Mouse (Mus musculus) left cerebral cortex, postnatal 4 days (tissue): ENCODE data around the gene E130208F15Rik. TPM values are rescaled to one million over a fixed set of nuclear protein-coding genes. Genes with fewer than 3 reads are reported as not detected.

Source experiments
- DNase-seq: peaks from one replicate; pipeline ENCODE4 v3.0.0-alpha.2; 2022
- intact Hi-C: fragments of 180-260 bp; cut with DNase I; formaldehyde crosslinking; loops from one replicate; pipeline ENCODE4 v1.15.1; 2025
- total RNA-seq, 2 experiments: library from RNA; stranded (reverse); gene quantifications; 2 replicates each; pipeline ENCODE4 v1.2.3; 2021

The E130208F15Rik gene
- total RNA-seq, 2 experiments from 2014 or later: 0.58 to 0.66 TPM

DNA sequence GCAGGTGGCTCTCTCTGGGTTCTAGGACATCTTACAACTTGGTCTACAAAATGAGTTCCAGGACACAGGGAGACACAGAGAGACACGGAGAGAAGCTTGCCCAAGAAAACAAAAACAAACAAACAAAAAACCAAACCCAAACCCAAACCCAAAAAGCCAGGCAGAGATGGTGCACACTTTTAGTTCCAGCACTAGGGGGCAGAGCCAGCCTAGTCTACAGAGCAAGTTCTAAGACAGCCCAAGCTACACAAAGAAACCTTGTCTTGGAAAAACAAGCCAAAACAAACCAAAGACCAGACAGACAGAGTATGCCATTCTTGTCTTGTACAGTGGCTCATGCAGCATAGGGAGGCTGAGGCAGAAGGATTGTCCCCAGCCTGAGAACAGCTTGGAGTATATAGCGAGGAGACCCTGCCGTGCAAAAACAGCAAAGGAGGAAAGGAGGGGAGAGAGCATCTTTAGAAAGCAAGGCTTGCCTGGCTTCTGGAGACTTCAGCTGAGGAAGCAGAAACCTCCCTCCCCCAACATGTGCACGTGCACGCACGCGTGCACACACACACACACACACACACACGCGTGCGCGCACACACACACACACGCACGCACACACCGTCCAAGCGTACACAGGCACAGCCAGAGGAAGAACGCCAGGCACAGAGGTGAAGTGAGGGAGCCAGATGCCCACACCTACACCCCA, 15.3 kb upstream of the E130208F15Rik start:
- DNase-seq: no peak
- intact Hi-C loops: no loop called here

DNA sequence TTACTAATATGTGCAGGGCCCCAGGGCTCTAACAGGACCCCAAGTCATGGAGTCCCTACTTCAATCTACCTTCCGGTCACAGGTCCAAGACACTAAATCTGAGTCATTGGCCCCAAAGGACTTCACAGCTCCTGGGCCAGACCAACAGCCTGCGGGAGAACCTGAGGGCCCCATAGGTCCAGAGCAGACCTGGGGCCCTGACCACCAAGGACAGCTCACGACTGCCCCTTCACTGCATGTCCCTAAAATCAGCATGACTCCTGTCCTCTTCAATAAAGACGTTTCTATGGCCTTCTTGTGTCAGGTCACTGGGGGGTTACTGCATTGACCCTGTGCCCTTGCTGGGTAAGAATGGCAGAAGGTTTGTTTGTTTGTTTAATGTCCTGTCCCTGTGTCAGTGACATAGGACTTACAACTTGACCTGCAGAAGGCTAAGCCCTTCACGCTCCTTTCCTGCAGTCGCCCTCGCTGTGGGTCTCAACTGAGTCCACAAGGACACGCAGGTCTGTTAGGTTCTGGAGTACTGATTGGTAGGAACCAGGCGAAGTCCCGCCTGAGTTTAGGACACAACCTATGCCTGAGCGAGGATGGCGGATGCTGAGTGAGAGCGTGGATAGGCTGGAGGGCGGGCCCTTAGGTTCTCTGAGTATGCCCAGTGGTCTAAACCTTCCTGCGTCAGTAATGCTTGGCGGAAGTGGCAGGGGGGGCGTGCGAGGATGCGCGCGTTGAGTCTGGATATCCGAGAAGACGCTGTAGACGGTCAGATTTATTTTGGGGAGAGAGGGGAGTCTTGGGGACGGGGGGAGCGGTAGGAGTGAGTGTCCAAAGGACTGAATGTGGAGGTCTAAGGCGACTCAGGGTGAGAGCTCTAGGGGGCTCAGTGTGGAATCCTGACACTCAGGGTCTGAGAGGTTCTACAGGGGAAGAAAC, 13.2 kb upstream of the E130208F15Rik start, which contains the start of gene Alkbh6:
Gene Alkbh6 (plus strand): TSS at position 642 of the 930 bp plus-strand sequence.
- intact Hi-C loops: no loop called here
- peak; percentile 94 for DNase-seq

DNA sequence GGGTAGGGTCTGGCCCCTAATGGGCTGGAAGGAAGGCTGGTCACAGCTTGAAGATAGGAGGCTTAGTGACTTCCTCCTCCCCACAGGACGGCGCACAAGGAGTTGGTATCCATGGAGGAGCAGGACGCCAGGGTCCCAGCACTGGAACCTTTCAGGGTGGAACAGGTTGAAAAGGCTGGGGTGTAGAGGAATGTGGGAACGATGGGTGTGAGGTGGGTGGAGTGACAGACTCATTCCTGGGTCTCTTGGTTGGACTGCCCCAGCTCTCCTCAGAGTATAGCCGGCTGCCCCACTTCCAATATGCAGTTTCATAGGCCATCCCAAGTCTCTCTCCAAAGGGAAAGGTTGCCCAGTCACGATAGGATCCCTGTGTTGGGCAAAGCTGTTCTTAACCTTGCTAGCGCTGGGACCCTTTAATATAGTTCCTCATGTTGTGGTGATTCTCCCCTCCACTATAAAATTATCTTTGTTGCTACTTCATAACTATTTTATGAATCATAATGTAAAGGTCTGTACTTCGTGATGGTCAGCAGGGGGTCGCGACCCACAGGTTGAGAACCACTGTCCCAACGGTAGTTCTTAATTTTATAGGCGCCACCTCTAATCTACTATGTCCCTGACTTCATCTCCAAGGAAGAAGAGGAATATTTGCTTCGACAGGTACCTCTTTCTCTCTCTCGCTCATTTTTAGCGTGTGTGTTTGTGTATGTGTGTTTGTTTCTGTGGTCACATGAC, 12.0 kb upstream of the E130208F15Rik start:
- intact Hi-C loops: no loop called here

DNA sequence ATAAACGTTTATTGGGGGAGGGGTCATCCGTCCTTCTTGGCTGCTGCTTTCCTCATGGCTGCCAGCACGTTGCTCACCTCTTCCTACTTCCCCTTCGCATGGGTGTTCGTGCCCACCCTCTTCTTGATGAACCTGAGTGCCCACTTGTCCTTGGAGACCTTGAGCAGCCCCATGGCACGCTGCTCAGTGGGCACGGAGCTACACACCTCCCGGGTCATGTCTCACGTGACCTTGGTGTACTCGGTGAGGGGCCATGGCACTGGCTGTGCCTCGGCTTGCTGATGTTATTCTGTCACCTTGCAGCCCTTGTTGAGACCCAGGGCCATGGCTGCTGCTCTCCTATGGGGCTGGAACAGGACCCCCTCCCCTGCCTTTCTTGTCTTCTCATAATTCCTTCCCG, 11.4 kb upstream of the E130208F15Rik start:
- DNase-seq: no peak
- intact Hi-C loops: no loop called here

More for the DNA sequence above, 12.0 kb upstream of the E130208F15Rik start:
- no peak for DNase-seq

DNA sequence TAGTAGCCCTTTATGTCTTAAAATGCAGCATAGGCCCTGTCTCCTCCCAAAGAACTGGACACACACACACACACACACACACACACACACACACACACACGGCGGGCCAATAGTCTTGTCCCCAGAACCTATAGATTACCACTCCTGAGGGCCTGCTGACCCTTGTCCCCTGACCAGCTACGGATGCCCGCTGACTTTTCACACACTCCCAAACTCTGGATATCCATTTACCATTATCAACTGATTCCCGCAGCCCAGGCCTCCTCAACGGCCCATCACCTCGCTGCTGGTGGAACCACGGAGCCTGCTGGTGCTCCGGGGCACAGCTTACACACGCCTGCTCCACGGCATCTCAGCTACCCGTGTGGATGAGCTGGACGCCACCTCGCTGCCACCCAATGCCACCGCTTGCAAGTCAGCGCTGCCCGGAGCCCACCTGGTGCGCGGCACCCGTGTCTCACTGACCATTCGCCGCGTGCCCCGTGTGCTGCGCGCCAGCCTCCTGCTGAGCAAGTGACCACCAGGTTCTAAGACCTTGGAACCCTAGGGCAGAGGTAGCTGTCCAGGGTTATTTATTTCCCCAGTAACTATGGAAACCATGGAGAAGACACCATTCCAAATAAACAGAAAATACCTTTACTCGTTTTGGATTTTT, 7.7 kb upstream of the E130208F15Rik start:
- intact Hi-C loops: no loop called here
- no peak for DNase-seq

DNA sequence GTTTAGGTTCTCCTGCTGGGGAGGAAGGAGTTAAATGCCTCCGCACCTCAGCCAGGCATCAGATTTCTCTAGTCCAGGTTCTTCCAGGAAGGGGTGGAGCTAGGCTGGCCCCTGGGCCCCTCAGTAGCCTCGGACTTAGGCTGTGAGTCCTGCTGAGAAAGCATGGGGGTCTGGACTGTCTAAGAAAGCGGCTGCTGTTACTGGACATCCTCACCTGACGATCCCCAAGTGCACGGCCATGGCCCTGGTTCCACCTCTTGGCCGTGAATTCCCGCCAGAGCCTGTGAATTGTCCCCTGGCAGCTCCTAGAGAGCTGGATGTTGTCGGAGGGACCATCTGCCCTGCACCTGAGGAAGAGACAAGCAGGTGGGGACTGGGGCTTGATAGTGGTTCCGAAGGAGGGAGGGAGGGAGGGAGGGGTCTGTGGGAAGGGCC, 6.8 kb upstream of the E130208F15Rik start, which contains the start of gene Syne4:
Gene Syne4 (plus strand): TSS at position 87 of the 435 bp plus-strand sequence.
- intact Hi-C loops: no loop called here

DNA sequence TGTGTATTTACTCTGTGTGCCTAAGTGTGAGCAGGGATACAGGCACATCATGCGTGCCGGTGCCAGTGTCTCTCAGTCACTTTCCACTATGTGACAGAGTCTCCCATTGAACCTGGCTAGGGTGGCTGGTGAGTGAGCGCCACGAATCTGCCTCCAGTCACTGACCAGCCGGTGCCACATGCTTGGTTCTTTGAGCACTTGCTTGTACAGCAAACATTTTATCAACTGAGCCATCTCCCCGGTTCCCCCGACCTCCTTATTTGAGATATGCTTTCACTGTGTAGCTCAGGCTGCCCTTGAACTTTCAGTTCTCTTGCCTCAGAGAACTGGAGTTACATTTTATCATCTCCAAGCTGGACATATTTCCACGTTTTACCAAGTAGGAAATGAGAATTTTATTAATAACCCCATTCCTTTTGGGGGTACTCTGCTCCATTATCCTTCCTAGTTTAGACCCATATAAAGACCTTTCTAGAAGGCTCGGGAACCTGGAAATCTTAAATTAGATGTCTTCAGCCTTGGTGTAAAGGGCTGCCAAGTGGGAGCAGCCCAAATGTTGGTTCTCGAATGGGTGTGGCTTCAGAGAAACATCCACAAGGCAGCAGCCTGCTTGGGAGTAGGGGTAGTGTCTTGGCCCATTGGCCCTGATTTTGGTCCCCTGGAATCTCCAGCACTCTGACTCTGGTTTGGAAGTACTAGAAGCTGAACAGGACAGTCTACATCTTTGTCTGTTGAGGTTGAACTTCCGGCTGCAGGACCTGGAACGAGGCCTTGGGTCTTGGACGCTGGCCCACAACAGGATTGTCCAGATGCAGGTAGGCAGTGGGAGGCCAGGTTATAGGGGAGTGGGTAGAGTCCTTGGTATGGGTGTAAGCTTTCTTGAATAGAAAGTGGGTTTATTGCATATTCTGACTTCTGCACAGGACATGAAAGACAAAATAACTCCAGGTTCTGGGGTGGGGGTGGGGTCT, 5.7 kb upstream of the E130208F15Rik start:
- intact Hi-C loops: no loop called here
- DNase-seq: no peak

More for the DNA sequence above, 6.8 kb upstream of the E130208F15Rik start, which contains the start of gene Syne4:
- DNase-seq: no peak

DNA sequence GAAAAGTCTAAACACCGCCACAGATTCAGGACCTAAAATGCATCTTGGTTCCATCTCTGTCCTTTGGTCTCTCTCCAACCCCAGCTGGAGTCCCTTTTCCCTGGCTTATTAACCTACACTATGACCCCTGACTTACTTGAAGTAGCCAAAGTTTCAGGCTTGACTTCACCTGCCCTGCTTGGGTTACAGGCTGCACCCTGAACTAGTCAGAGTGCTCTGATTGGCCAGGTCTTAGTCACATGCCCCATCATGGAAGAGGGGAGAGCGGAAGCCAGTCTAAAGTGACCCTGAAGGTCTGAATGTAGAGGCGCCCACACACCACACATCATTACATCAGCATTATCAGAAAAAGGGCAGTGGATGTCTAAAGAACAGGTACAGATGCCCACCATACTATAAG, 3.4 kb upstream of the E130208F15Rik start:
- DNase-seq: no peak
- intact Hi-C loops: no loop called here

DNA sequence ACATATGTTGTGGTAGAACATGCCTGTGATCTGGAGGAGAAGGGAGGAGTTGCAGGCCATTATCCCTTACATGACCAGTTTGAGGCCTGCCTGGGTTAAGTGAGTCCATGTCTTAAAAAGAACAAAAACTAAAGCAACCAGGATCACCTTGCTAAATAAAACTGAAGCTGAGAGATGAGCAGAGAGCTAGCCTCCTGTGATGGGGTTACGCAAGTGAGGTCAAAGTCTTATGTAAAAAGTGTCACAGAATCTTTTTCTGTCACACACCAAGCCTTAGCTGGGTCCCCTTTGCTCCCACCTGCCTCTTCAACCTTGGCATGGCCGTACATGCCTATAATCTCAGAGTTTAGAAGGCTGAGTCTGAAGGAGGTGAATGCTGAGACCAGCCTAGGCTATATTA, 594 bp upstream of the E130208F15Rik start:
- intact Hi-C loops: no loop called here

DNA sequence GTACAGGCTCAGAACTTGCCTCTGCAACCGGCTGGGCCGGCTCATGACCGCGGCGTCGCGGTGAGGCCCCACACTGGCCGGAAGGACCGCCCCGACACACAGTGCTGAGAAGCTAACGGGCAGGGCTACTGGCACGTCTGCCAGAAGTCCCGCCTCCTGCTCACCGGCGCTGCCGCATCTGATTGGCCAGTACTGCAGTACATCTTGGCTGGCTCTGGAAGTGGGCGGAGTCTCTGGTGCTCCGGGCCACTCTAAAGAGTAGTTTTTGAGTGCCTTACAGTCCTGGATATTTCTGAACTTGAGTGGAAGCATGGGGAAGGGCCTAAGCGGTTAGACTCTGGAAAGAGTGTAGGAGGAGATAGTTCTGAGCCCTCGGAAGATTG, 736 bp downstream of the E130208F15Rik start:
- DNase-seq: peak; percentile 99
- intact Hi-C loops: no loop called here

More for the DNA sequence above, 594 bp upstream of the E130208F15Rik start:
- no peak for DNase-seq

DNA sequence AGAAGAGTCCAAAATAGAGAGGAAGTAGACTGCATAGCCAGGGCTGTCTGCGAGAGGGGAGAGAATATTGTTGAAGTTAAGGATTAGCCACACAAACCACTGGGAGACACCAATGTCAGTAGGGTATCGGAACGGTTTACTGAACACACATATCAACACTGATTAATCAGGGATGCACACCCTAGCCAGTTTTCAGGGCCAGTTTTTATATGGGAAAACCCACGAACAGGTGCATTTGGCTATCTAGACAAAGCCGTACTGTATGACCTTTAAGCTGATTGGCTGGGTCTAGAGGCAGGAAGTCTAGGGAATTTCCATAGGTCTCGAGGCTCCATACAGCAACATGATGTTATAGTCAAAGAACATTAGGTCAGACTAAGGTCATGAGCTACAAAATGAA, 1.3 kb downstream of the E130208F15Rik start:
- intact Hi-C loops: no loop called here
- DNase-seq: no peak

DNA sequence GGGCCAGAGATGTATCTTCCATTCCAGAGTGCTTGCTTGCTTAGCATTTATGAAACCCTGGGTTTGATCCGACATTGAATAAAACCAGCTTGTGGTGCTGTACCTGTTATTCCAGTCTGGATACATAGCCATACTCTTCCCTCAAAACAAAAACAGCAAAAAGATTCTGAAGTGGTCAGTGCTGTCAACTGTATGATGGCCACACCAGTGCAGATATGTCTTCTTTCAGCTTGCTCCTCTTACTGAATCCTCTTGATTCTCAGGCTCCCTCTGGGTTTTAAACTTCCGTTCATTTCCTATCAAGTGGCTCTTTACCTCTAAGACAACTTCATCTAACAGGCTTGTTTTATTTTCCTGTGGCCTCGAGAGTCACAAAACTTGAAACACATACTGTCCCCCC, 2.3 kb downstream of the E130208F15Rik start, which contains the start of gene Sdhaf1:
Gene Sdhaf1 (minus strand): TSS at position 101 of the 400 bp plus-strand sequence.
- DNase-seq: no peak
- intact Hi-C loops: no loop called here

DNA sequence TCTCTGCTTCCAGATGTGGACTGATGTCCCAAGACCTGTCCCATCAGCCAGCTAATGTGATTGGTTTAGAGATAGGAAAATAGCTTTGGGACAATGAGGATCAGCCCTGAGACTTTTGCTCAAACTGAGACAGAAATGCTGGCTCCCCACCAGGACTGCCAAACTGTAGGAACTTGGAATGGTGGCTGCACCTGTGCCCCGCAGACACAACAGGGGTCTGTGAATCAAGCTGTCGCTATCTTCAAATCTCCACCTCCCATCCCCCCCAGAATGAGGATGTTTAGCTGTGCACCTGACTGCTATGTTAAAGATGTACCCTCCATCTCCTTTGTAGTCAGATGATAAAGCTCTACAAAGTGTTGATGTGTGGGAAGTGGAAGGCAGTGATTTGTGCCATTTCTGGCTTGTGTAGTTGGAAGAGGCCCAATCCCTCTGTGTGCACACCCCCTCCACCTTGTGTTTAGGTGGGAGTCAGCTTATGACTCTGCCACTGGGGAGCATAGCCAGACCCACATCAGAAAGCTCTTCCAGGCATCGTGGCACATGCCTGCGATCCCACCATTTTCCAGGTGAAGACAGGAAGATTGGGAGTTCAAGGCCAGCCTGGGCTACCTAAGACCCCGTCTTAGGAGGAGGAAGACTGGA, 2.9 kb downstream of the E130208F15Rik start:
- DNase-seq: no peak
- intact Hi-C loops: no loop called here

DNA sequence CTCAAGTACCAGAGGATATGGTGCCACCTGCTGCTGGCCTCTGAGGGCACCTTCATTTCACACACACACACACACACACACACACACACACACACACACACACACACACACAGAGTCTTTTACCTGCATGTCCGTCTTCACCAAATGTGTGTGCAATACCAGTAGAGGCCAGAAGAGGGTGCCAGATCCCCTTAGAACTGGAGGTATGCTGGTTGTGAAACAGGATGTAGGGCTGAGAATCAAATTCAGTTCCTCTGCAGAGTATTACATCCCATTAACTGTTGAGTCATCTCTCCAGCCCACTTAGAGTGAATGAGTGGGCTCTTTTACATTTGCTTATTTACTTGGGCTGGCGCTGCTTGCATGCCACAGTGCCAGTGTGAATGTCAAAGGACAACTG, 3.8 kb downstream of the E130208F15Rik start:
- DNase-seq: peak; percentile 49
- intact Hi-C loops: no loop called here

DNA sequence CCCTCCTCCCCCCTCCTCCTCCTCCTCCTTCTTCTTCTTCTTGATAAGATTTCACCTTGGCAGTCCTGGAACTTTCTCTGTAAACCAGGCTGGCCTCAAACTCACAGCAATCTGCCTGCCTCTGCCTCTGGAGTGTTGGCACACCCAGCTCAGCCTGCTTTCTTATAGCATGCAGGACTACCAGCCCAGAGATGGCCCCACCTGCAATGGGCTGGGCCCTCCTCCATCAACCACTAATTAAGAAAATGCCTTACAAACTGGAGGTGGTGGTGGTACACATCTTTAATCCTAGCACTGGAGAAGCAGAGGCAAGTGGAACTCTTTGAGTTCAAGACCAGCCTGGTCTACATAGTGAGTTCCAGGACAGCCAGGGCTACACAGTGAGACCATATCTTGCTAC, 4.9 kb downstream of the E130208F15Rik start:
- DNase-seq: no peak
- intact Hi-C loops: no loop called here

DNA sequence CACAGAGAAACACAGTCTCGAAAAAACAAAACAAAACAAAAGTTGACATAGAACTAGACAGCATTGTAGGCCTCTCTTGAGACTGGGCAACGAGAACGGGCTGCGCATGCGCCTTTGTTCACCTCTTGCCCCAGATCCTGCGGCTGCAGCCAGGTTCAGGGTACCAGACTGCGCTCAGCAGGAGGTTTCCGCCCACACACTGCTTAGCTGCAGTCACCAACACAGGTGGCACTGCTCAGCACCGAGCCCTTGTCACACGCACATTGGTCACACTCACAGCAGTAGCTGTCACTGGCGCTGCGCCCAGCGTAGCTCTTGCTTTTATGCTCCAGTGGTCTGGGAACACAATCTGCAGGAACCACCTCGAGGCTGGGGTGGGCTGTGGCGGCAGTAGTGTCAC, 5.6 kb downstream of the E130208F15Rik start:
- intact Hi-C loops: no loop called here
- DNase-seq: peak; percentile 91

DNA sequence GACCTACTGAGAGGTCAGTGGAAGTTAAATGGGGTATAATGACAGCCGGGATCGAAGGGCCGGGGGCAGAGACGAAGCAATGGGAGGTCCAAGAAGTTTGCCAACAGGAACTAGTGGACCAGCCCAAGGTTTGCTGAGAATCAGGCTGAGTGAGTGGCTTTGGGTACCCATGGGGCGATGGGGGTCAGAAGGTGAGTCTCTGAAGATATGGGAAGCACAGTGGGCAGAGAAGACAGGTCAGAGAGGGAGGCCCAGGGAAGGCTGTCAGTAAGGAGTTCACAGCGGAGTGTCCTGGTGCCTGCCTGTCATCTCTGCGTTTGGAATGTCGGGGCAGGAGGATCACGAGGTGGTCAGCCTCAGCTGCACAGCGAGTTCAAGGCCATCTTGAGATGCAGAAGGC, 6.8 kb downstream of the E130208F15Rik start:
- DNase-seq: no peak
- intact Hi-C loops: no loop called here

DNA sequence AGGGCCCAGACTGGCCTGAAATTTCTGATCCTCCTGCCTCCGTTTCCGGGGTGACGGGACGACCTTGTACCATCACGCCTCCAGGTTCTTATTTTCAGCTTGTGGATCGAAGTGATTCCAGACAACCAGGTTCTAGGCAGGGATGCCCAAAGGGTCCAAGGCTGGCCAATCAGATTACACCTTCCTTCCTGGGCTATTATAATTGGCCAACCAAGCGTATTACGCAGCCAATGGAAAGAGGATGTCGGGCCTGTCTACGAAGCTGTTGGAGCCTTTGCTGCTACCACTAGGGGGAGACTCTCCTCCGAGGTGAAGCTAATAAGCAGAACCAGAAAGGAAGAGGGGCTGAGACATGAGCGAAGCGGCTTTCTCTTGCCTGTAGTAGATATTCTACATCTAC, 10.3 kb downstream of the E130208F15Rik start:
- peak; percentile 91 for DNase-seq
- intact Hi-C loops: loop anchor here (10.0 kb wide), 1 partner anchor 163 kb away; the partner anchor contains the start of gene Prodh2
